In the genomic region with DNA sequence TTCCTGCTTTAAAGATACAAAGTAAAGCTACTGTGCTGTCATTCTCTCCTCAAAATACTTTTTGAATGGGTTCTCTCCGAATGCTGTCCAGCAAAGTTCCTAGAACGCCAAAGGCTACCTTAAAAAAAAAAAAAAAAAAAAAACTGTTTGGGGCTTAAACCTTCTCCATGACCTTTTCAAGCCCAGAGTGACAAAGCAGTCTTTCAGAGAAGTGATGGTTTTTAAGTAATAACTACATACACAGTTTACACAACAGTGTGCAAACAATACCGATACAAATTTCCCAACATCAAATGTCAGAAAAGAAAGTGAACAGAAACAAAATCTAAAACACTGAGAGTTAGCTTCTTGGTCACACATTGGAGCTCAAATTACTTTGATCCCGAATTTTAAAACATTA, we compare ENCODE assay signal across 8 mouse cellular contexts. TPM values are rescaled to one million over a fixed set of nuclear protein-coding genes. Genes with fewer than 3 reads are reported as not detected.
DNase-seq lines count a peak whose midpoint lies in the region; ATAC-seq lines count a peak whose summit lies in the region.

No protein-coding gene starts in this region.

- peak overlapping the region; percentile 76; the same call in 1 of the 2 replicates for H3K9ac ChIP-seq in kidney, embryonic 15.5 days
- no peak overlapping the region for H3K9ac ChIP-seq in embryonic facial prominence, embryonic 13.5 days
- no peak overlapping the region for H3K9ac ChIP-seq in intestine, embryonic 15.5 days
- no peak overlapping the region for H3K9ac ChIP-seq in midbrain, embryonic 16.5 days (ENCODE audit: low read depth, low read length)

- 54% methylated on average over 4 of the region's 4 CpGs for WGBS in kidney, embryonic 15.5 days
- 41% methylated on average over 4 of the region's 4 CpGs for WGBS in embryonic facial prominence, embryonic 13.5 days
- 49% methylated on average over 4 of the region's 4 CpGs for WGBS in intestine, embryonic 15.5 days
- 51% methylated on average over 4 of the region's 4 CpGs for WGBS in midbrain, embryonic 16.5 days

- H3K9me3 ChIP-seq in kidney, embryonic 15.5 days (replicated peaks): no peaks in the 10 kb centered on the region
- no peaks in the 10 kb centered on the region for H3K9me3 ChIP-seq in embryonic facial prominence, embryonic 13.5 days
- H3K9me3 ChIP-seq in intestine, embryonic 15.5 days: no peaks in the 10 kb centered on the region
- no peaks in the 10 kb centered on the region for H3K9me3 ChIP-seq in midbrain, embryonic 16.5 days (replicated peaks; ENCODE audit: control insufficient read depth, low read length, poor library complexity, severe bottlenecking)

- H3K4me3 ChIP-seq in kidney, embryonic 15.5 days (replicated peaks): peak overlapping the region; percentile 68
- H3K4me3 ChIP-seq in embryonic facial prominence, embryonic 13.5 days: peak overlapping the region; percentile 57
- H3K4me3 ChIP-seq in intestine, embryonic 15.5 days (replicated peaks): no peak overlapping the region
- peak overlapping the region; percentile 62 for H3K4me3 ChIP-seq in midbrain, embryonic 16.5 days (ENCODE audit: low read depth, low read length)

- DNase-seq in kidney, postnatal 10 days: no peak
- DNase-seq in thymus, postnatal 10 days (ENCODE audit: low spot score in 2 of 2): no peak
- no peak for DNase-seq in spleen, postnatal 36 days (ENCODE audit: low spot score in 2 of 2)
- DNase-seq in right cerebral cortex, postnatal 10 days (ENCODE audit: low spot score in 2 of 2): no peak

- peaks cover 4% of the 10 kb centered on the region for H3K36me3 ChIP-seq in kidney, embryonic 15.5 days
- peaks cover 6% of the 10 kb centered on the region for H3K36me3 ChIP-seq in embryonic facial prominence, embryonic 13.5 days
- peaks cover 2% of the 10 kb centered on the region; the same call in 1 of the 2 replicates for H3K36me3 ChIP-seq in intestine, embryonic 15.5 days
- 0 out of 2 replicates have a peak, but pooled peaks cover 4% of the 10 kb centered on the region for H3K36me3 ChIP-seq in midbrain, embryonic 16.5 days (ENCODE audit: control insufficient read depth, insufficient read depth, low read length)

- peak overlapping the region; percentile 70 for H3K4me2 ChIP-seq in kidney, embryonic 15.5 days
- peak overlapping the region; percentile 66 for H3K4me2 ChIP-seq in embryonic facial prominence, embryonic 13.5 days
- H3K4me2 ChIP-seq in intestine, embryonic 15.5 days (replicated peaks): peak overlapping the region; percentile 69
- H3K4me2 ChIP-seq in midbrain, embryonic 16.5 days (ENCODE audit: low read length): peak overlapping the region; percentile 90

- H3K27me3 ChIP-seq in kidney, embryonic 15.5 days: no peaks in the 10 kb centered on the region
- H3K27me3 ChIP-seq in embryonic facial prominence, embryonic 13.5 days: no peaks in the 10 kb centered on the region
- H3K27me3 ChIP-seq in intestine, embryonic 15.5 days (replicated peaks): no peaks in the 10 kb centered on the region
- no peaks in the 10 kb centered on the region for H3K27me3 ChIP-seq in midbrain, embryonic 16.5 days (ENCODE audit: control insufficient read depth, insufficient read depth, low read depth, low read length)

- no peak for ATAC-seq in kidney, embryonic 15.5 days (replicated peaks; ENCODE audit: low FRiP score)
- ATAC-seq in embryonic facial prominence, embryonic 13.5 days (ENCODE audit: insufficient number of reproducible peaks, insufficient read depth, low FRiP score, low TSS enrichment, low read depth): no peak
- no peak for ATAC-seq in intestine, embryonic 15.5 days
- ATAC-seq in midbrain, embryonic 16.5 days: no peak

- 0 out of 2 replicates have a peak overlapping the region, but pooled peaks have one; percentile 99 for H3K27ac ChIP-seq in kidney, embryonic 15.5 days
- H3K27ac ChIP-seq in embryonic facial prominence, embryonic 13.5 days: peak overlapping the region; percentile 24; the same call in 1 of the 2 replicates
- no peak overlapping the region for H3K27ac ChIP-seq in intestine, embryonic 15.5 days
- no peak overlapping the region for H3K27ac ChIP-seq in midbrain, embryonic 16.5 days (ENCODE audit: low read length)

- H3K4me1 ChIP-seq in kidney, embryonic 15.5 days: peaks cover 4% of the 10 kb centered on the region
- H3K4me1 ChIP-seq in embryonic facial prominence, embryonic 13.5 days: peaks cover 11% of the 10 kb centered on the region
- no peaks in the 10 kb centered on the region for H3K4me1 ChIP-seq in intestine, embryonic 15.5 days (replicated peaks)
- peaks cover 6% of the 10 kb centered on the region; the same call in 1 of the 2 replicates for H3K4me1 ChIP-seq in midbrain, embryonic 16.5 days (ENCODE audit: control insufficient read depth, insufficient read depth, low read length)

RNA-seq across cellular contexts. Expression of a gene that starts 1.3 kb away (rescaled TPM):
- 37.0 and 40.6 TPM in 2 replicates for polyA plus RNA-seq in kidney, embryonic 15.5 days (2015; fragmentation: Nextera tagmentation; extraction: Ambion mirVana)
- polyA plus RNA-seq in embryonic facial prominence, embryonic 13.5 days (2015; fragmentation: Nextera tagmentation; extraction: Ambion mirVana): 56.1 and 59.3 TPM in 2 replicates
- 53.4 and 53.7 TPM in 2 replicates for polyA plus RNA-seq in intestine, embryonic 15.5 days (2015; fragmentation: Nextera tagmentation; extraction: Ambion mirVana)
- polyA plus RNA-seq in midbrain, embryonic 16.5 days (2015; fragmentation: Nextera tagmentation; extraction: Ambion mirVana): 33.3 and 35.7 TPM in 2 replicates

RNA-seq across cellular contexts. Expression of a gene that starts 55.8 kb away (rescaled TPM):
- 46.4 and 50.6 TPM in 2 replicates for polyA plus RNA-seq in kidney, embryonic 15.5 days (2015; fragmentation: Nextera tagmentation; extraction: Ambion mirVana)
- 64.0 and 65.6 TPM in 2 replicates for polyA plus RNA-seq in embryonic facial prominence, embryonic 13.5 days (2015; fragmentation: Nextera tagmentation; extraction: Ambion mirVana)
- polyA plus RNA-seq in intestine, embryonic 15.5 days (2015; fragmentation: Nextera tagmentation; extraction: Ambion mirVana): 43.2 and 46.3 TPM in 2 replicates
- 28.6 and 39.2 TPM in 2 replicates for polyA plus RNA-seq in midbrain, embryonic 16.5 days (2015; fragmentation: Nextera tagmentation; extraction: Ambion mirVana)

Comparison
In these comparisons a context has a peak if more than half of its experiments do, and no peak if none do; other contexts are left out.
1. H3K27ac ChIP-seq: peak in kidney, embryonic 15.5 days (single experiment) and embryonic facial prominence, embryonic 13.5 days (single experiment); none in intestine, embryonic 15.5 days (single experiment) and midbrain, embryonic 16.5 days (single experiment).
2. Peak in every context shown above with its lines, with median percentiles within 50 percentile points of each other: H3K4me2 ChIP-seq.